Mouse (Mus musculus) forebrain, embryonic 14.5 days (tissue): Measurements from ENCODE around the gene Lrrc17. TPM values are rescaled to one million over a fixed set of nuclear protein-coding genes. Genes with fewer than 3 reads are reported as not detected.

Experiments
- ATAC-seq: fragments of 200-750 bp; cut with Nextera tagmentation; 2 replicates; pipeline ENCODE4 v1.8.0; 2017; ENCODE audit warnings: mild to moderate bottlenecking, moderate library complexity
- DNase-seq: peaks from one replicate; pipeline ENCODE4 v3.0.0-alpha.2; 2015; ENCODE audit warnings: low spot score
- H3K27ac ChIP-seq: fragments of 300-500 bp; sonication (generic); 2 replicates; pipeline ENCODE4 v1.5.1; 2014; ENCODE audit warnings: low read depth, mild to moderate bottlenecking, control low read depth, low read length, moderate library complexity
- H3K27me3 ChIP-seq: fragments of 300-500 bp; sonication (generic); replicated peaks from 2 replicates; pipeline ENCODE4 v1.6.1; 2014; ENCODE audit warnings: low read length, control low read depth, mixed read lengths; ENCODE audit not compliant: control insufficient read depth, insufficient read depth
- H3K36me3 ChIP-seq: fragments of 300-500 bp; sonication (generic); 2 replicates; pipeline ENCODE4 v1.6.1; 2014; ENCODE audit warnings: low read length, control low read depth; ENCODE audit not compliant: control insufficient read depth, insufficient read depth
- H3K4me1 ChIP-seq: fragments of 300-500 bp; sonication (generic); 2 replicates; pipeline ENCODE4 v1.6.1; 2014; ENCODE audit warnings: antibody characterized with exemption, low read length, control low read depth; ENCODE audit not compliant: control insufficient read depth, insufficient read depth
- H3K4me2 ChIP-seq: fragments of 300-500 bp; sonication (generic); 2 replicates; pipeline ENCODE4 v1.6.1; 2014; ENCODE audit warnings: mild to moderate bottlenecking, control low read depth, low read length
- H3K4me3 ChIP-seq: fragments of 300-500 bp; sonication (generic); 2 replicates; pipeline ENCODE4 v1.5.1; 2014; ENCODE audit warnings: low read depth, low read length, control low read depth
- H3K9ac ChIP-seq: fragments of 300-500 bp; sonication (generic); 2 replicates; pipeline ENCODE4 v1.6.1; 2014; ENCODE audit warnings: mild to moderate bottlenecking, low read length, control low read depth, moderate library complexity
- H3K9me3 ChIP-seq: fragments of 300-500 bp; sonication (generic); replicated peaks from 2 replicates; pipeline ENCODE4 v1.6.1; 2016; ENCODE audit warnings: low read length, control low read depth, mixed read lengths; ENCODE audit not compliant: control insufficient read depth
- WGBS: fragments of 180-500 bp; shearing (Covaris S2); extraction: QIAGEN DNeasy Blood & Tissue Kit; methylation state at CpG from one replicate; pipeline ENCODE4 v1.1.7; 2014; 5-methylcytosine and 5-hydroxymethylcytosine counted together
- polyA plus RNA-seq: library from polyadenylated mRNA; unstranded; fragments of >200 nt; fragmentation: Nextera tagmentation; extraction: Ambion mirVana; gene quantifications from 2 replicates; pipeline ENCODE4 v1.2.1, GENCODE M21; 2014

Gene Lrrc17
- polyA plus RNA-seq, 1 experiment from 2014 or later = 6.3 TPM

- H3K4me3 ChIP-seq = no peak overlapping the region
- H3K9ac ChIP-seq = no peak overlapping the region
- ATAC-seq (no peak), DNase-seq (no peak)
- H3K27me3 ChIP-seq = no peaks in the 10 kb centered on the region
- H3K4me2 ChIP-seq = no peak overlapping the region
- H3K36me3 ChIP-seq = no peaks in the 10 kb centered on the region
- WGBS = 87% methylated on average over 4 of the region's 4 CpGs
- H3K27ac ChIP-seq = no peak overlapping the region
- H3K4me1 ChIP-seq = no peaks in the 10 kb centered on the region
- H3K9me3 ChIP-seq = no peaks in the 10 kb centered on the region
Measured at GRCm38 (mm10) chr5:21553685-21554084, 10.3 kb downstream of the Lrrc17 start.

- H3K4me2 ChIP-seq = no peak overlapping the region
- no peaks in the 10 kb centered on the region for H3K4me1 ChIP-seq
- ATAC-seq (no peak), DNase-seq (no peak)
- H3K9me3 ChIP-seq = no peaks in the 10 kb centered on the region
- no peak overlapping the region for H3K4me3 ChIP-seq
- no peaks in the 10 kb centered on the region for H3K36me3 ChIP-seq
- H3K9ac ChIP-seq = no peak overlapping the region
- H3K27ac ChIP-seq = no peak overlapping the region
- 90% methylated on average over 1 of the region's 1 CpGs for WGBS
- no peaks in the 10 kb centered on the region for H3K27me3 ChIP-seq
Measured at GRCm38 (mm10) chr5:21554732-21555131, 11.4 kb downstream of the Lrrc17 start.

- Histone ChIP-seq H3K4me2 (no peak overlapping the region), H3K4me3 (no peak overlapping the region), H3K27ac (no peak overlapping the region), H3K9ac (no peak overlapping the region), H3K9me3 (no peaks in the 10 kb centered on the region), H3K4me1 (no peaks in the 10 kb centered on the region), H3K27me3 (no peaks in the 10 kb centered on the region), H3K36me3 (no peaks in the 10 kb centered on the region)
- no peak for DNase-seq
- 86% methylated on average over 3 of the region's 3 CpGs for WGBS
- no peak for ATAC-seq
Measured at GRCm38 (mm10) chr5:21556502-21556901, 13.1 kb downstream of the Lrrc17 start.

GRCm38 (mm10) chr5:21563936-21564335 lies 20.6 kb downstream of the Lrrc17 start:
- Histone ChIP-seq H3K9ac (no peak overlapping the region), H3K27ac (no peak overlapping the region), H3K9me3 (no peaks in the 10 kb centered on the region), H3K36me3 (no peaks in the 10 kb centered on the region), H3K27me3 (no peaks in the 10 kb centered on the region), H3K4me1 (no peaks in the 10 kb centered on the region), H3K4me2 (no peak overlapping the region), H3K4me3 (no peak overlapping the region)
- DNase-seq (no peak), ATAC-seq (no peak)
- WGBS = 85% methylated on average over 2 of the region's 2 CpGs

- no peak overlapping the region for H3K9ac ChIP-seq
- no peak overlapping the region for H3K27ac ChIP-seq
- 88% methylated on average over 9 of the region's 9 CpGs for WGBS
- H3K4me3 ChIP-seq = no peak overlapping the region
- DNase-seq (peak; percentile 11), ATAC-seq (no peak)
- H3K9me3 ChIP-seq = no peaks in the 10 kb centered on the region
- H3K36me3 ChIP-seq = no peaks in the 10 kb centered on the region
- no peak overlapping the region for H3K4me2 ChIP-seq
- H3K4me1 ChIP-seq = no peaks in the 10 kb centered on the region
- no peaks in the 10 kb centered on the region for H3K27me3 ChIP-seq
Measured at GRCm38 (mm10) chr5:21565392-21566065, 22.2 kb downstream of the Lrrc17 start.

GRCm38 (mm10) chr5:21567784-21568183 lies 24.4 kb downstream of the Lrrc17 start:
- ATAC-seq (no peak), DNase-seq (no peak)
- no peaks in the 10 kb centered on the region for H3K36me3 ChIP-seq
- 85% methylated on average over 1 of the region's 1 CpGs for WGBS
- no peak overlapping the region for H3K9ac ChIP-seq
- H3K27ac ChIP-seq = no peak overlapping the region
- no peak overlapping the region for H3K4me3 ChIP-seq
- no peaks in the 10 kb centered on the region for H3K27me3 ChIP-seq
- no peaks in the 10 kb centered on the region for H3K4me1 ChIP-seq
- H3K4me2 ChIP-seq = no peak overlapping the region
- H3K9me3 ChIP-seq = no peaks in the 10 kb centered on the region

GRCm38 (mm10) chr5:21572764-21573416 lies 29.5 kb downstream of the Lrrc17 start:
- ATAC-seq = no peak
- WGBS = 63% methylated on average over 3 of the region's 3 CpGs
- no peaks in the 10 kb centered on the region for H3K36me3 ChIP-seq
- peak; percentile 3 for DNase-seq
- no peak overlapping the region for H3K27ac ChIP-seq
- H3K4me2 ChIP-seq = no peak overlapping the region
- H3K27me3 ChIP-seq = no peaks in the 10 kb centered on the region
- H3K9ac ChIP-seq = no peak overlapping the region
- no peak overlapping the region for H3K4me3 ChIP-seq
- no peaks in the 10 kb centered on the region for H3K4me1 ChIP-seq
- no peaks in the 10 kb centered on the region for H3K9me3 ChIP-seq

GRCm38 (mm10) chr5:21574386-21575209 lies 31.2 kb downstream of the Lrrc17 start:
- Histone ChIP-seq H3K36me3 (no peaks in the 10 kb centered on the region), H3K27ac (no peak overlapping the region), H3K4me3 (no peak overlapping the region), H3K4me1 (no peaks in the 10 kb centered on the region), H3K27me3 (no peaks in the 10 kb centered on the region), H3K4me2 (no peak overlapping the region), H3K9ac (no peak overlapping the region), H3K9me3 (no peaks in the 10 kb centered on the region)
- no peak for ATAC-seq
- 76% methylated on average over 21 of the region's 21 CpGs for WGBS
- peak; percentile 5 for DNase-seq

- Histone ChIP-seq H3K9ac (no peak overlapping the region), H3K36me3 (no peaks in the 10 kb centered on the region), H3K9me3 (no peaks in the 10 kb centered on the region), H3K4me1 (no peaks in the 10 kb centered on the region), H3K27ac (no peak overlapping the region), H3K27me3 (no peaks in the 10 kb centered on the region), H3K4me2 (no peak overlapping the region), H3K4me3 (no peak overlapping the region)
- ATAC-seq (no peak), DNase-seq (no peak)
- 84% methylated on average over 13 of the region's 13 CpGs for WGBS
Measured at GRCm38 (mm10) chr5:21575210-21575550, 31.8 kb downstream of the Lrrc17 start.
